Mouse (Mus musculus) CD4-positive, CD25-positive, alpha-beta regulatory T cell, adult 4 months (primary cell): ENCODE results near the gene Fermt3. TPM values are rescaled to one million over a fixed set of nuclear protein-coding genes. Genes with fewer than 3 reads are reported as not detected.
"Not testable (repeated sequence)": the region's sequence is repeated elsewhere in the genome, so short reads cannot be mapped to it uniquely, and the experiment has no call there.

Experiments
- ATAC-seq: one replicate; pipeline ENCODE4 v1.8.0; 2017
- polyA plus RNA-seq, 2 experiments: library from polyadenylated mRNA; unstranded; fragments of 100-300 nt; shearing (Covaris generic); gene quantifications; one replicate each; pipeline ENCODE4 v1.2.1; 2017

Gene Fermt3
- polyA plus RNA-seq = 100 to 1,000 TPM; 272 to 479 TPM

GRCm38 (mm10) chr19:7019191-7019590 lies at the start of gene Fermt3:
TSS of gene Fermt3 (minus strand) at chr19:7019469.
- ATAC-seq = peak; percentile 83

- peak; percentile 52 for ATAC-seq
Measured at GRCm38 (mm10) chr19:7068136-7068535, 48.9 kb upstream of the Fermt3 start.

- no peak for ATAC-seq
Measured at GRCm38 (mm10) chr19:7067344-7068050, 48.2 kb upstream of the Fermt3 start.

GRCm38 (mm10) chr19:7066828-7067342 lies 47.6 kb upstream of the Fermt3 start:
- peak; percentile 44 for ATAC-seq

GRCm38 (mm10) chr19:7066034-7066827 lies 47.0 kb upstream of the Fermt3 start:
- ATAC-seq = peak; percentile 50

- ATAC-seq = peak; percentile 77
Measured at GRCm38 (mm10) chr19:7064571-7064970, 45.3 kb upstream of the Fermt3 start.

GRCm38 (mm10) chr19:7062916-7063315 lies 43.6 kb upstream of the Fermt3 start:
- no peak for ATAC-seq

- no peak for ATAC-seq
Measured at GRCm38 (mm10) chr19:7062110-7062509, 42.8 kb upstream of the Fermt3 start.

- ATAC-seq = no peak
Measured at GRCm38 (mm10) chr19:7058541-7058940, 39.3 kb upstream of the Fermt3 start.

GRCm38 (mm10) chr19:7057722-7058207 lies 38.5 kb upstream of the Fermt3 start:
- ATAC-seq = peak; percentile 53

- ATAC-seq = no peak
Measured at GRCm38 (mm10) chr19:7057126-7057721, 38.0 kb upstream of the Fermt3 start.

- ATAC-seq = peak; percentile 91
Measured at GRCm38 (mm10) chr19:7056248-7057087, 37.2 kb upstream of the Fermt3 start, which contains the start of gene Macrod1. TSS of gene Macrod1 (plus strand) at chr19:7056810.

- no peak for ATAC-seq
Measured at GRCm38 (mm10) chr19:7055173-7055572, 35.9 kb upstream of the Fermt3 start.

GRCm38 (mm10) chr19:7054772-7055171 lies 35.5 kb upstream of the Fermt3 start:
- no peak for ATAC-seq

- ATAC-seq = not testable (repeated sequence)
Measured at GRCm38 (mm10) chr19:7053382-7053781, 34.1 kb upstream of the Fermt3 start.

GRCm38 (mm10) chr19:7044706-7045105 lies 25.4 kb upstream of the Fermt3 start:
- ATAC-seq = no peak

- no peak for ATAC-seq
Measured at GRCm38 (mm10) chr19:7044279-7044678, 25.0 kb upstream of the Fermt3 start.

GRCm38 (mm10) chr19:7041171-7041570 lies 21.9 kb upstream of the Fermt3 start:
- no peak for ATAC-seq

GRCm38 (mm10) chr19:7040637-7041130 lies 21.4 kb upstream of the Fermt3 start:
- ATAC-seq = no peak

- peak; percentile 93 for ATAC-seq
Measured at GRCm38 (mm10) chr19:7039841-7040636, 20.8 kb upstream of the Fermt3 start, which contains the start of gene Stip1. TSS of gene Stip1 (minus strand) at chr19:7039967.
